Mouse (Mus musculus): ENCODE measurements around the gene Prl8a6.

The Prl8a6 gene

DNA sequence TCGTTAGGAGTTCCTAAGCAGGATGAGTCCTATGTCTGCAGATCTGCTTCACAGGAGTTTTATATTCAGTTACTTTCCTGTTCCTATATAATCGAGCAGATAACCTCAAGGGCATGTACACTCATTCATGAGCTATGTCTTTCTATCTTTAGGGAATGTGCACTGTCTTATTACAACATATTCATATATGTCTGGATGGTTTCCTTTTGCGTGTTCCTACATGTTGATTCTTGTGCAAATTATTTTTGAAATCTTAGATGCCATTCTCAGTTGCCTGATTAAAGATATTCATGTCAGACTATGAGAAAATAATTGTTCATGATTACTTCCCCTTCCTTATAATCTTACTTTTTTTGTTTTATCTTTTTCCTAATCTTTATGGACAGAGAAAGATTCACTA lies at the start of gene Prl8a6:
Gene Prl8a6 (minus strand): TSS at position 101 of the 400 bp plus-strand sequence.
- no peak for DNase-seq (ENCODE audit: low spot score)

- no peak for DNase-seq (ENCODE audit: low spot score)
These were observed 5.3 kb downstream of the Prl8a6 start for GRCm38 (mm10) chr13:27433159-27433558.

GRCm38 (mm10) chr13:27413640-27414039 lies 24.8 kb downstream of the Prl8a6 start:
- DNase-seq (ENCODE audit: low spot score) = no peak

DNA sequence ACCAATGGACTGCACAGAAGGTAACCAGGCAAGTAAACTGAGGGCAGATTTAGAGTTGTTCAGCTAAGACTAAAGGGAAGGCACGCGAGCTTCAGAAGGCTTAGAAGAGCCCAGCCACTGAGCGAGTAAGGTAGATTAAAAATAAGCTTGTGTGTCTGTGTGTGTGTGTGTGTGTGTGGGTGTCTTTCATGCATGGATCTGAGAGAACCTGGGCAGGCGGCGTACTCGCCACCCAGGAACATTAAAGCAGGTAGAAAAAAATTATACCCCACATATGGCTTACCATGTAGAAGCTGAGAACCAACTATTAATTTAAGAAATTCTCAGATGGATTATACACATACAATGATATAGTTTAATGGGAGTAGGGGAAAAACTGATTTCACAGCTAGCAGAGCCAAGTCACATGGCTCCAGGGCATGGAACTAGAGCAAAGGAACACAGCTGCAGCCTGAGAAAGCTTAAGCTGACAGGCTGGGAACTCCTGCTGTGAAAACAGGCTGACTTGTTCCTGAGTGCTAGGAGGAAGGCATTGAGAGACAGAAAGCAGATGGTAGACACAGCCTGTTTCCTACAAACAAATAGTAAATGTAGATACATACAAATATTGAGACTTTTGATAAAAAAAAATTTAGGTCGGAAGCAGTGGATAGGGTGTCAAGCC lies 39.3 kb downstream of the Prl8a6 start:
- no peak for DNase-seq (ENCODE audit: low spot score)

DNA sequence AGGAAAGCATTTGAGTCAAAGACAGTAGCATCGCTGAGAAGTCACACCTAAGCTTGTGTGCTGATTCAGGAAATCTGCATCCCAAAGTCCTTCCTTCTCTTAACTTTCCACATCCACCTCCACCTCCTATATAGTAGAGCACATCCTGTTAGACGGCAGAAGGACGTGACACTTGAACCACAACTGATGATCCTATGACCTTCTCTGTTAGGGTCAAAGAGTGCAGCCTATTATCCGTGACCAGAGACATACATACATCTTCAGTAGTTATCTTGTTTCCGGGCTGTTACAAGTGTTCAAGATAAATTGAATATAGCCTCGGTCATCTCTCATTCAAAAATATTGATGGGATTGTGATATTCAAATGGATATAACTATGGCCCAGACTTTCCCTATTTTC lies 47.7 kb downstream of the Prl8a6 start, which contains the start of gene Prl2b1:
Gene Prl2b1 (minus strand): TSS at position 101 of the 400 bp plus-strand sequence.
- DNase-seq (ENCODE audit: low spot score) = no peak
